Mouse (Mus musculus) thymus, adult 2 months (tissue): ENCODE results near the gene Skp1a.

Experiments
- CTCF ChIP-seq: fragments of 200-500 bp; IDR thresholded peaks from 2 replicates; pipeline ENCODE4 v1.5.1; 2012; ENCODE audit warnings: mild to moderate bottlenecking, control low read depth, low read length, moderate library complexity, borderline replicate concordance; ENCODE audit not compliant: control insufficient read depth, poor library complexity, insufficient read depth; ENCODE audit errors: extremely low read depth
- POLR2A ChIP-seq: fragments of 200-500 bp; IDR thresholded peaks from 2 replicates; pipeline ENCODE4 v1.6.1; 2012; ENCODE audit warnings: mild to moderate bottlenecking, low read length, control low read depth, moderate library complexity; ENCODE audit not compliant: control insufficient read depth, poor library complexity, insufficient read depth; ENCODE audit errors: extremely low read depth

- TF ChIP-seq POLR2A = peak; percentile 79
- TF ChIP-seq CTCF = peak; percentile 23; the same call in 1 of the 2 replicates
Measured at GRCm38 (mm10) chr11:52275366-52275765, 43.6 kb downstream of the Skp1a start.
